Mouse (Mus musculus): ENCODE measurements at regions not wholly inside any gene's neighbourhood (a gene's known extent, or its start where the extent isn't known, plus 50 kb on each side); places are given as distances from the start of the nearest gene placed in this dataset.
"Not testable (repeated sequence)": the region's sequence is repeated elsewhere in the genome, so short reads cannot be mapped to it uniquely, and the experiment has no call there.

DNA sequence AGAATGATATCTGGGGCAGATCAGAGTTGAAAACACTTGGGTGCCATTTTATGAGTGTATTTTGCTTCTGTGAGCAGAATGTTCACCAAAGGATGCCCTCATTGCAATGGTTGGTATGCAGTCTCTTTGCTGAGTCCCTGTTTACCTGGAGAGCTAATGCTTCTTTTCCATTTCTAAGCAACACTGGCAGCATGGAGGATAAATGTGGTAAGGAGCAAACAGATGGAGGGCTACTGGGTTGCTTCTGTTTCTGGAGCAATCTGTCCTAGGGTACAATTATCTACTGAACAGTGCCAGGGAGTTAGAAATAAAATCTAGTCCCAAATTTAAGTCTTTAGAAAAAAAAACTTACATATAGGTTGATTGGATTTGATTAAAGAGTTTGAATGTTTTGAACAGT, 245.9 kb downstream of the AI429214 start:
- DNase-seq = no peak

- not testable (repeated sequence) for DNase-seq
These were observed 257.8 kb downstream of the AI429214 start for GRCm38 (mm10) chr8:37251234-37251633.

GRCm38 (mm10) chr8:37291069-37291850, 297.9 kb downstream of the AI429214 start:
- no peak for DNase-seq
